Mouse (Mus musculus) regulatory T cell (primary cell): ENCODE data around the gene Nav2.

ENCODE experiments used
- in situ Hi-C: fragments of 300-600 bp; cut with MboI, MseI; formaldehyde crosslinking; loops from one replicate; pipeline ENCODE4 v1.15.1; 2025; ENCODE audit warnings: high pct_unique_total_duplicates

Gene Nav2

GRCm38 (mm10) chr7:49348636-49349035 lies 440.1 kb downstream of the Nav2 start:
- in situ Hi-C loops, result no loop called here

- in situ Hi-C loops, result no loop called here
Measured at GRCm38 (mm10) chr7:49350321-49351007, 441.9 kb downstream of the Nav2 start.

GRCm38 (mm10) chr7:49351596-49352258 lies 443.2 kb downstream of the Nav2 start:
- in situ Hi-C loops, result no loop called here

GRCm38 (mm10) chr7:49357441-49358165 lies 449.1 kb downstream of the Nav2 start:
- in situ Hi-C loops, result no loop called here

GRCm38 (mm10) chr7:49359120-49359519 lies 450.6 kb downstream of the Nav2 start:
- in situ Hi-C loops, result no loop called here

GRCm38 (mm10) chr7:49360597-49360996 lies 452.1 kb downstream of the Nav2 start:
- in situ Hi-C loops, result no loop called here

- in situ Hi-C loops, result no loop called here
Measured at GRCm38 (mm10) chr7:49361465-49362090, 453.1 kb downstream of the Nav2 start.

- in situ Hi-C loops, result no loop called here
Measured at GRCm38 (mm10) chr7:49364486-49365162, 456.1 kb downstream of the Nav2 start.

GRCm38 (mm10) chr7:49368590-49368989 lies 460.1 kb downstream of the Nav2 start:
- in situ Hi-C loops, result no loop called here

- in situ Hi-C loops, result no loop called here
Measured at GRCm38 (mm10) chr7:49369006-49369405, 460.5 kb downstream of the Nav2 start.

- in situ Hi-C loops, result no loop called here
Measured at GRCm38 (mm10) chr7:49369809-49370473, 461.4 kb downstream of the Nav2 start.

GRCm38 (mm10) chr7:49371345-49371744 lies 462.8 kb downstream of the Nav2 start:
- in situ Hi-C loops, result no loop called here

- in situ Hi-C loops, result no loop called here
Measured at GRCm38 (mm10) chr7:49371972-49372371, 463.5 kb downstream of the Nav2 start.

- in situ Hi-C loops, result no loop called here
Measured at GRCm38 (mm10) chr7:49373173-49373572, 464.7 kb downstream of the Nav2 start.

- in situ Hi-C loops, result no loop called here
Measured at GRCm38 (mm10) chr7:49373661-49374060, 465.1 kb downstream of the Nav2 start.

GRCm38 (mm10) chr7:49375499-49375974 lies 467.0 kb downstream of the Nav2 start:
- in situ Hi-C loops, result no loop called here

- in situ Hi-C loops, result no loop called here
Measured at GRCm38 (mm10) chr7:49378608-49379007, 470.1 kb downstream of the Nav2 start.

- in situ Hi-C loops, result no loop called here
Measured at GRCm38 (mm10) chr7:49380940-49381339, 472.4 kb downstream of the Nav2 start.

GRCm38 (mm10) chr7:49382884-49383283 lies 474.4 kb downstream of the Nav2 start:
- in situ Hi-C loops, result no loop called here

- in situ Hi-C loops, result no loop called here
Measured at GRCm38 (mm10) chr7:49388137-49388536, 479.6 kb downstream of the Nav2 start.

- in situ Hi-C loops, result no loop called here
Measured at GRCm38 (mm10) chr7:49390312-49390711, 481.8 kb downstream of the Nav2 start.
